Mouse (Mus musculus) brain, embryonic 14.5 days (tissue): ENCODE data around the gene Nip7.

Experiments
- CTCF ChIP-seq: fragments of 200-500 bp; IDR thresholded peaks from 2 replicates; pipeline ENCODE4 v1.5.1; 2012; ENCODE audit warnings: inconsistent platforms, mild to moderate bottlenecking, moderate library complexity, borderline replicate concordance; ENCODE audit not compliant: insufficient read depth, insufficient read length; ENCODE audit errors: extremely low read depth
- POLR2A ChIP-seq: fragments of 200-500 bp; IDR thresholded peaks from 2 replicates; pipeline ENCODE4 v1.6.1; 2012; ENCODE audit warnings: mild to moderate bottlenecking, inconsistent platforms, borderline replicate concordance; ENCODE audit not compliant: poor library complexity, insufficient read depth, insufficient read length, severe bottlenecking; ENCODE audit errors: extremely low read depth

- TF ChIP-seq CTCF (no peak), POLR2A (no peak)
Observed at GRCm38 (mm10) chr8:107012666-107013065, 44.0 kb upstream of the Nip7 start.
